Mouse (Mus musculus) ES-E14 (cell line): Measurements from ENCODE around the gene Tldc1. TPM values are rescaled to one million over a fixed set of nuclear protein-coding genes. Genes with fewer than 3 reads are reported as not detected.
A peak's percentile ranks its signal among the peaks of the same experiment; 100 is the strongest.

Experiments
- DNase-seq: peaks from one replicate; pipeline ENCODE4 v3.0.0-alpha.2; 2013; ENCODE audit warnings: low read depth, low spot score
- H3K27ac ChIP-seq: 2 replicates; pipeline ENCODE4 v1.5.1; 2012; ENCODE audit warnings: low read depth, mild to moderate bottlenecking, low read length, moderate library complexity, mixed read lengths; ENCODE audit not compliant: poor library complexity, insufficient read depth, severe bottlenecking
- H3K36me3 ChIP-seq: 2 replicates; pipeline ENCODE4 v1.6.1; 2012; ENCODE audit warnings: mild to moderate bottlenecking, low read length, moderate library complexity, mixed read lengths; ENCODE audit not compliant: control insufficient read depth, poor library complexity, insufficient read depth, severe bottlenecking
- H3K4me1 ChIP-seq, 2 experiments: fragments of 150-350 bp in 1 of 2; sonication (generic) in 1 of 2; 2 replicates each; pipeline ENCODE4 v1.6.1; 2012; ENCODE audit warnings: low read length in 2 of 2, mild to moderate bottlenecking in 1 of 2, mixed read lengths in 1 of 2; ENCODE audit not compliant: control insufficient read depth in 2 of 2, insufficient read depth in 2 of 2, poor library complexity in 1 of 2
- H3K4me3 ChIP-seq, 2 experiments: fragments of 150-350 bp in 1 of 2; sonication (generic) in 1 of 2; 2 replicates each; pipeline ENCODE4 v1.5.1; 2012; ENCODE audit warnings: low read length in 2 of 2, low read depth in 1 of 2, mild to moderate bottlenecking in 1 of 2, mixed read lengths in 1 of 2; ENCODE audit not compliant: insufficient read depth in 1 of 2, poor library complexity in 1 of 2, severe bottlenecking in 1 of 2
- H3K9ac ChIP-seq: 2 replicates; pipeline ENCODE4 v1.6.1; 2012; ENCODE audit warnings: low read depth, mild to moderate bottlenecking, low read length, mixed read lengths; ENCODE audit not compliant: poor library complexity, insufficient read depth, severe bottlenecking
- H3K9me3 ChIP-seq: fragments of 150-350 bp; sonication (generic); 2 replicates; pipeline ENCODE4 v1.6.1; 2012; ENCODE audit warnings: low read depth, mild to moderate bottlenecking, low read length; ENCODE audit not compliant: control insufficient read depth, insufficient read depth
- CHD2 ChIP-seq: IDR thresholded peaks from 2 replicates; pipeline ENCODE4 v1.6.1; 2014; ENCODE audit warnings: mild to moderate bottlenecking, low read depth, low read length, inconsistent platforms
- HCFC1 ChIP-seq: IDR thresholded peaks from 2 replicates; pipeline ENCODE4 v1.6.1; 2012; ENCODE audit warnings: low read length, inconsistent platforms, borderline replicate concordance; ENCODE audit not compliant: insufficient read depth
- MAFK ChIP-seq: IDR thresholded peaks from 2 replicates; pipeline ENCODE4 v1.6.1; 2014; ENCODE audit warnings: mild to moderate bottlenecking, low read depth, low read length, inconsistent platforms; ENCODE audit not compliant: insufficient read depth
- ZC3H11A ChIP-seq: IDR thresholded peaks from 2 replicates; pipeline ENCODE4 v1.6.1; 2012; ENCODE audit warnings: low read depth, mild to moderate bottlenecking, inconsistent platforms, low read length, borderline replicate concordance
- ZNF384 ChIP-seq: IDR thresholded peaks from 2 replicates; pipeline ENCODE4 v1.6.1; 2012; ENCODE audit warnings: low read depth, low read length, inconsistent platforms
- in situ Hi-C, 2 experiments: fragments of 600-800 bp; cut with MboI; formaldehyde crosslinking; loops; one replicate each; pipeline ENCODE4 v1.15.1; 2025; ENCODE audit warnings: low sequenced_read_pairs in 2 of 2, inconsistent platforms in 1 of 2; ENCODE audit not compliant: unreplicated experiment in 2 of 2
- total RNA-seq: library from RNA; depleted of rRNA; stranded (reverse); fragments of 300-350 nt; gene quantifications from 2 replicates; pipeline ENCODE4 v1.2.3, GENCODE M21; 2012

Gene Tldc1
- total RNA-seq, 1 experiment: 9.2 TPM

GRCm38 (mm10) chr8:119798965-119799264, 20.7 kb upstream of the Tldc1 start:
- Histone ChIP-seq H3K27ac (no peak overlapping the region), H3K36me3 (no peaks in the 10 kb centered on the region), H3K9ac (no peak overlapping the region), H3K4me1 (peaks cover 0 to 9% of the 10 kb centered on the region in 2 experiments; a peak in 1 of 4 replicates), H3K9me3 (no peaks in the 10 kb centered on the region), H3K4me3 (peak overlapping the region in 1 of 2 experiments; percentile 28; a peak in 1 of 4 replicates)
- TF ChIP-seq MAFK: no peak
- no peak for TF ChIP-seq ZNF384
- no peak for TF ChIP-seq ZC3H11A
- TF ChIP-seq HCFC1: no peak
- no peak for TF ChIP-seq CHD2
- DNase-seq: no peak
- in situ Hi-C loops: no loop called here

- no peaks in the 10 kb centered on the region for H3K36me3 ChIP-seq
- in situ Hi-C loops: no loop called here
- H3K4me3 ChIP-seq: peak overlapping the region in 1 of 2 experiments; percentile 47; a peak in 3 of 4 replicates
- no peak overlapping the region; the same call in 1 of the 2 replicates for H3K9ac ChIP-seq
- no peak overlapping the region for H3K27ac ChIP-seq
- DNase-seq: peak; percentile 48
- H3K4me1 ChIP-seq: peaks cover 0 to 9% of the 10 kb centered on the region in 2 experiments; a peak in 1 of 4 replicates
- TF ChIP-seq ZC3H11A: no peak
- no peak for TF ChIP-seq CHD2
- no peak for TF ChIP-seq MAFK
- TF ChIP-seq HCFC1: no peak
- TF ChIP-seq ZNF384: no peak
- H3K9me3 ChIP-seq: no peaks in the 10 kb centered on the region
These were observed 20.2 kb upstream of the Tldc1 start for GRCm38 (mm10) chr8:119798170-119798964.

DNA sequence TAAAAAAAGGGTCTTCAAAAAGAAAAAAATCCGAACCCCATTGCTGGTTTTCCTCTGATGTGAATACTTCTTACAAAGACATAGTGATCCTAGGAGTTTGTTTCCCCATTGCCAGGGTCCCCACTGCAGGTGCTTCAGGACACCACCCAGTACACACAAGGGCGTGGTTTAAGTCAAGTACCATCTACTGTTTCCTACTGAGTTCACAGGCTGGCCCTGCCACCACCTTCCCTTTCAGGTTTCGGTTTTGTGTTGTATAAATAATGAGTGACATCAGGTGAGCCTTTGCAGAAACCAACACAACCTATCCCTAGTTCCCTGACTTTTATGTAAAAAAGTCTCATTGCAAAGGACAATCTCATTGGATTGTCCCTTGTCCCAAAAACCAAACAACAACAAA, 17.4 kb upstream of the Tldc1 start:
- peaks cover 0 to 19% of the 10 kb centered on the region in 2 experiments; a peak in 2 of 4 replicates for H3K4me1 ChIP-seq
- in situ Hi-C loops: no loop called here

GRCm38 (mm10) chr8:119794689-119795088, 16.5 kb upstream of the Tldc1 start:
- H3K4me3 ChIP-seq: no peak overlapping the region
- in situ Hi-C loops: no loop called here
- no peak for DNase-seq
- no peak overlapping the region for H3K27ac ChIP-seq
- H3K9ac ChIP-seq: no peak overlapping the region
- H3K9me3 ChIP-seq: no peaks in the 10 kb centered on the region
- peaks cover 0 to 18% of the 10 kb centered on the region in 2 experiments; a peak in 2 of 4 replicates for H3K4me1 ChIP-seq
- TF ChIP-seq ZC3H11A (no peak), ZNF384 (no peak), CHD2 (no peak), HCFC1 (no peak)
- H3K36me3 ChIP-seq: no peaks in the 10 kb centered on the region

More for the DNA sequence above, 17.4 kb upstream of the Tldc1 start:
- Histone ChIP-seq H3K36me3 (no peaks in the 10 kb centered on the region), H3K9ac (no peak overlapping the region), H3K9me3 (no peaks in the 10 kb centered on the region), H3K27ac (no peak overlapping the region), H3K4me3 (no peak overlapping the region)
- DNase-seq: no peak
- TF ChIP-seq ZC3H11A (no peak), HCFC1 (no peak), CHD2 (no peak), MAFK (no peak)
